Mouse (Mus musculus) spleen, postnatal 0 days (tissue): ENCODE data around the gene Maged1. TPM values are rescaled to one million over a fixed set of nuclear protein-coding genes. Genes with fewer than 3 reads are reported as not detected.

Experiments used
- polyA plus RNA-seq: library from polyadenylated mRNA; unstranded; fragments of >200 nt; fragmentation: Nextera tagmentation; extraction: Ambion mirVana; gene quantifications from 2 replicates; pipeline ENCODE4 v1.2.1, GENCODE M21; 2015

The Maged1 gene
- polyA plus RNA-seq: 75.4 and 96.2 TPM in 2 replicates

DNA sequence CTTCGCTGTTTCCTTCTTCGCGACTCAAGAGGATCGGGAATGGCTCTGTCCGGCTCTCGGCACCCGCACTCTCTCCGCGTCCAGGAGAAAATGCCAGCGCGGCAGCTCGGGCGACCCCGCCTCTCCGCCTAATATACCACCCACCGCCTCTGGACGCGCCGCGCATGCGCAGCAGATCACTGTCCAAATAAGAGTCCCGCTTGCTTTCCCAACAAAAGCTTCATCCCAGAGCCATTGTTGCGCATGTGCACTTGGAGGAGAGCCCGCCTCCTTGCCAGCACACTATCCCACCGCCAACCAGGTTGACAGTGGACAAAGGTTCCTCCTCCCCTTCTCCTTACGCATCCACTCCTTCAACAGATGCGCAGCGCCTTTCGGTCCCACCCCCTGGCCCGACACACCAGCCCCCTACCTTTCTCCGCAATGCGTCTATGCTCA, at the start of gene Maged1:
Gene Maged1, minus strand, starts transcription at position 226 of the 438 bp plus-strand sequence.

Other genes with a start within 250 kb of the Maged1 start
- gene Fam90a1b, start 175.4 kb downstream of the Maged1 start, polyA plus RNA-seq: not detected in 2 replicates
- 34.7 and 45.7 TPM in 2 replicates for gene Apoo, start 175.0 kb downstream of the Maged1 start, polyA plus RNA-seq
- gene Gspt2, start 93.9 kb upstream of the Maged1 start, polyA plus RNA-seq: 1.2 and 1.6 TPM in 2 replicates
- gene Zxdb, start 182.4 kb upstream of the Maged1 start, polyA plus RNA-seq: 0.59 and 1.1 TPM in 2 replicates